Mouse (Mus musculus): ENCODE measurements at regions not wholly inside any gene's neighbourhood (a gene's known extent, or its start where the extent isn't known, plus 50 kb on each side); places are given as distances from the start of the nearest gene placed in this dataset.

DNA sequence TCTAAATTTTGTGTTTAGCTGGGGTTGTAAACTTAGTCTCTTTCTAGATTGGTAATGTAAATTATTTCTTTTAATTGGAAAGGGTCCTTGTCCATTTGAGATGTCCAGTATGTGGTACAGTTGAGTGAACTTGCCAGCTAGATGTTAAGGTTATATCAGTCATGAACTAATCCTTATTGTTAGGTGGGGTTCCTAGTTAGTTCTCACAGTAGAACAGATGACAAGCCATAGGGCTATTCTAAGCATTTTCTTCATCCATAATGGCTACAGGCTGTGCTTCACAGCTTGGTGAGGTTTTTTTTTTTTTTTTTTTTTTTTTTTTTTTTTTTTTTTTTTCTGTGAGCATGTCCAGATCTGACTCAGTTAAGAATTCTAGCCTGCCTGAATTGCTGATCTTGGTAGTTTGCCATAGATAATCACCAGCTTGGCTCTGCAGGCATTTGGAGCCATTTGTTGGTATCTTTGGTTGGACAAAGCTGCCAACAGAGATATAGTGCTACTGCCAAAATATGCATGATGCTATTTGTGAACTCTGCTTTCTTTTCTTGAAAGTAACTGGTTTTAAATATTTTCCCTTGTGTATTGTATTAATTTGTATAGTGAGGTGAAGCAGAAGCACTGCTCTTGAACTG is 669.2 kb downstream of the 4931400O07Rik start:
- H3K27ac ChIP-seq = no peak overlapping the region
- H3K4me3 ChIP-seq = no peak overlapping the region
- TF ChIP-seq CTCF (conservative IDR thresholded peaks at IDR 0.05) = no peak
- peak in 1 of 2 experiments; percentile 0 for DNase-seq (ENCODE audit: low spot score in 2 of 2)

Measured in layer of hippocampus, adult 2 months (tissue).